Mouse (Mus musculus): ENCODE results near the gene Klf3.

DNA sequence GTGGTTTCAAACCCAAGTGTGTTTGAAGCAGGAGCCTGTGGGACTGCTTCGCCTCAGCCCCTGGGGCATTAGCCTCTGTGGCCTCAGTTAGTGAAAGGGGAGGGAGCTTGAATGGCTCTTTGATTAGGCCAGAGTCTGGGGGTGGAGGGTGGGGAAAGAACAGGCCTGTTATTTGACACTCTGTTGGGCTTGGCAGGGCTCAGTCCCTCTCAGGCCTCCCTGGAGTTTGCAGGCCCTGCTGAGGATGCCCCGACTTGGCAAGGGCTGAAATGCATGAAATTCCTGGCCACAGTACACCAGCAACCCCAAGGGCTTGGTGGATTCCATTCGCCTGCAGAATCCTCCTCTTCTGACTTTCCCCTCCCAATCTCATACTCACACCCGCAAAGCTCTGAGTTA lies 74.8 kb downstream of the Klf3 start:
- no peak for TF ChIP-seq POLR2A (IDR thresholded peaks at IDR 0.05; ENCODE audit: insufficient read depth, low read depth, low read length)
- no peak for TF ChIP-seq CTCF (IDR thresholded peaks at IDR 0.05; ENCODE audit: insufficient read depth, low read depth, low read length)
